Mouse (Mus musculus): ENCODE measurements around the gene Dnm3. TPM values are rescaled to one million over a fixed set of nuclear protein-coding genes. Genes with fewer than 3 reads are reported as not detected.

Dnm3 gene
- polyA plus RNA-seq (2012; rRNA removed): 4.7 and 6.8 TPM in 2 replicates

DNA sequence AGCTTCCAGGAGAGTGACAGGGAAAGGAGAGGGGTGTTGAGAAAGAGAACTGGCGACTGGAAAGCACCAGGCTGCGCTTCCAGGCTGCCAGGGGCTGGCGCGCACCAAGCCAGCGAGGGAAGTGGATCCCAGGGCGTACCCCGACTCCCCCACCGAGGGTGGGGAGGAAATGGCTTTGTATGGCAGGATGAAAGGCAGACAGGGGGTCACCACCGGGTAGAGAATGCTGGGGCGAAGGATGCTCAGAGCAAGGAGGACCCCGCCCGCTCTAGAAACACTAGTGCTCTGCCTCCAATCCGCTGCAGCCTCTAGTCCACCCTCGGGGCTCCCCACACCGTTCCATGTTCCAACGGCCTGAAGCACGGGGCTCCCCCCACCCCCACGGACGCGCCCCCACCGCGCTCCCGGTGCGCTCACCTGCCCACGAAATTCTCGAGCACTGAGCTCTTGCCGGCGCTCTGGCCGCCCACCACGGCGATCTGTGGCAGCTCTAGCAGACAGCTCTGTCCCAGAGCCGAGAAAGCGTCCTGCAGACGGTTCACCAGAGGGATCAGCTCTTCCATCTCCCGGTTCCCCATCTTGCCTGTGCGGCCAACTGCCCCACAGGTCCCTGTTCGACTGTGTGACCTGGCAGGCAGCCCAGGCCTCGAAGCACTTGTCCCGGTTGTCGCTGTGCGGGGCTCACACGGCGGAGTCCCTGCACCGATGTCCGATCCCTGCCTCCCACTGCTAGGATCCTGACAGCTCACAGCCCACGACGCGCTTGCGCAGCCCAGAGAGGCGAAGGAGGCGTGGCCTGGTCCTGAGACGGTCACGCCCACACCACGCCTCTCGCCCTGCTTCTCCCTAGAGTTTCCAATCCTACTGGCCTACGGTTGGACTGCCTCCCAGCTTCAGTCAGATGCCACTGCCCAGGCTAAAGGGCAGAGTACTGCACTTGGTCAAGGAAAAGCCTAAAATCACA lies at the start of gene Dnm3:
Dnm3 (minus strand) TSS at position 789 of the 964 bp plus-strand sequence.
- H3K4me1 ChIP-seq (ENCODE audit: control insufficient read depth, insufficient read depth, low read length): no peaks in the 10 kb centered on the region
- peak within 1 kb of the TSS; percentile 93 for H3K4me3 ChIP-seq (replicated peaks; ENCODE audit: extremely low read depth, low read depth, low read length)
- peak; percentile 87 for DNase-seq
- TF ChIP-seq POLR2A (IDR thresholded peaks at IDR 0.05; ENCODE audit: borderline replicate concordance, extremely low read depth, low read depth, low read length): peak; percentile 79; the same call in 1 of the 2 replicates
- TF ChIP-seq CTCF (IDR thresholded peaks at IDR 0.05; ENCODE audit: insufficient read depth, low read length): peak; percentile 26; the same call in 1 of the 2 replicates
- under 1% methylated on average over 55 of the region's 56 CpGs for WGBS

DNA sequence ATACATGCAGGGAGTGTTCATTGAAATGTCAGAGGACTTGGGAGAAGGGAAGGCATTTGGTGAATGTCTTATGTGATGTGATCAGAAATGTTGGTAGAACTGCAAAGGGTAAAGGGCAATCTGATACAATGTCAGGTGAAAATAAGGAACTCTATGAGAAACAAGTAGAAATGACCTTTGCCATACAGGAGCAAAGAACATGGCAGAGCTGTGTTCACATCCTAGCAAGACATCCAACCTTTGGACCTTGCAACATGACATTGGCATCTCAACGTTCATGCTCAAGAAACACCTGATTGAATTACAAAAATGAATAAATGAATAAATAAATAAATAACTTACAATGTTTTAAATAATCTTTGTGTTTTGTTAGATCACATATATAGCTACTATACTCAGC lies 37.3 kb upstream of the Dnm3 start:
- no peak for TF ChIP-seq CTCF (IDR thresholded peaks at IDR 0.05; ENCODE audit: insufficient read depth, low read length)
- no peak for TF ChIP-seq POLR2A (IDR thresholded peaks at IDR 0.05; ENCODE audit: borderline replicate concordance, extremely low read depth, low read depth, low read length)
- Histone ChIP-seq H3K4me3 (replicated peaks; ENCODE audit: extremely low read depth, low read depth, low read length) (no peak overlapping the region), H3K4me1 (ENCODE audit: control insufficient read depth, insufficient read depth, low read length) (no peaks in the 10 kb centered on the region)
- 85% methylated on average over 1 of the region's 1 CpGs for WGBS
- DNase-seq: no peak

DNA sequence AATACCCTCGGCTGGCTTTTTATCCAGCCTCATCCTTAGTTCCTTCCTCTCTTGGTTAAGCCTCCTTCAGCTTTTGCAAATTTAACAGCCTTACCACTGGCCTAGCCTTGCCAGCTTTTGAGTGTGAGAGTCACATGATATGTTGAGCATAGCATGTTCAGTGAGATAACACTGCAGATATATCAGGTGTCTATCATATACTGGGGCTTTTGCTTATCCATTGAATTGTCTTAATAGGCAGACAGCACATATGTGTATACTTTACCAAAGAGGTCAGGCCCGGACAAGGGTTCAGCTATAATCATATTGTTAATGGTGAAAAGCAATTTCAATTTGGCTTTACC lies 32.2 kb upstream of the Dnm3 start:
- H3K4me1 ChIP-seq (ENCODE audit: control insufficient read depth, insufficient read depth, low read length): no peaks in the 10 kb centered on the region
- H3K4me3 ChIP-seq (replicated peaks; ENCODE audit: extremely low read depth, low read depth, low read length): no peak overlapping the region
- DNase-seq: no peak
- TF ChIP-seq CTCF (IDR thresholded peaks at IDR 0.05; ENCODE audit: insufficient read depth, low read length): no peak
- no peak for TF ChIP-seq POLR2A (IDR thresholded peaks at IDR 0.05; ENCODE audit: borderline replicate concordance, extremely low read depth, low read depth, low read length)
- 67% methylated on average over 2 of the region's 2 CpGs for WGBS

DNA sequence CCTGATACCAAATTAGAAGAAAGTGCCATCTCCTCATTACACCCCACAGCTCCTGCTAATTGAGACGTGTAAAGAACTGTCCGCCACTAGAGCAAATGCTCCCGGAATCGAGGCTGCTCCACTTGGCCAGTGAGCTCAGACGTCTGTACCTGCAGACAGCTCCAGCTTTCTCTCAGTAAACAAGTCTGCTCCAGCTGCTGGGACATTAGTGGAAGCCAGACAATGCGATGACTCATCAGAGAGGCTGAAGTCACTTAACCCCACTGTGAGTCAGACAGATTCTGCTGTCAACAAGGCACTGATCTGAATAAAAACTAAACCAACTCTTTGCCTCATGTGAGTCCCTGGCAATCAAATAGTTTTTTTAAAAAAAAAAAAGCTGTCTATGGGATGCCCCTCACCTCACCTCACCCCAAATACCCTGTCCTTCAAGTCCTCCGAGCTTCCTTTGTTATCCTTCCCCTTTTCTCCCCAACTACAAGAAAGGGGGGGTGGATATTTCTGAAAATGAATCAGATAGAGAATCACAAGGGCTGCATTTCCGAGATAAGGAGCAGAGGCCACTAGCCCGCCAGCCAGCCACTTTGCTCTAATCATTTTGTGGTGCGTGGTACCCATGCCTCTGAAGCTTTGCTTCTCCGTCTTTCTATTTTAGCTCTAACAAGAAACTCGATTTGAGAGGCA lies 31.6 kb upstream of the Dnm3 start:
- no peak for DNase-seq
- WGBS: 29% methylated on average over 12 of the region's 12 CpGs
- TF ChIP-seq CTCF (IDR thresholded peaks at IDR 0.05; ENCODE audit: insufficient read depth, low read length) (no peak), POLR2A (IDR thresholded peaks at IDR 0.05; ENCODE audit: borderline replicate concordance, extremely low read depth, low read depth, low read length) (no peak)
- Histone ChIP-seq H3K4me3 (replicated peaks; ENCODE audit: extremely low read depth, low read depth, low read length) (no peak overlapping the region), H3K4me1 (ENCODE audit: control insufficient read depth, insufficient read depth, low read length) (no peaks in the 10 kb centered on the region)

DNA sequence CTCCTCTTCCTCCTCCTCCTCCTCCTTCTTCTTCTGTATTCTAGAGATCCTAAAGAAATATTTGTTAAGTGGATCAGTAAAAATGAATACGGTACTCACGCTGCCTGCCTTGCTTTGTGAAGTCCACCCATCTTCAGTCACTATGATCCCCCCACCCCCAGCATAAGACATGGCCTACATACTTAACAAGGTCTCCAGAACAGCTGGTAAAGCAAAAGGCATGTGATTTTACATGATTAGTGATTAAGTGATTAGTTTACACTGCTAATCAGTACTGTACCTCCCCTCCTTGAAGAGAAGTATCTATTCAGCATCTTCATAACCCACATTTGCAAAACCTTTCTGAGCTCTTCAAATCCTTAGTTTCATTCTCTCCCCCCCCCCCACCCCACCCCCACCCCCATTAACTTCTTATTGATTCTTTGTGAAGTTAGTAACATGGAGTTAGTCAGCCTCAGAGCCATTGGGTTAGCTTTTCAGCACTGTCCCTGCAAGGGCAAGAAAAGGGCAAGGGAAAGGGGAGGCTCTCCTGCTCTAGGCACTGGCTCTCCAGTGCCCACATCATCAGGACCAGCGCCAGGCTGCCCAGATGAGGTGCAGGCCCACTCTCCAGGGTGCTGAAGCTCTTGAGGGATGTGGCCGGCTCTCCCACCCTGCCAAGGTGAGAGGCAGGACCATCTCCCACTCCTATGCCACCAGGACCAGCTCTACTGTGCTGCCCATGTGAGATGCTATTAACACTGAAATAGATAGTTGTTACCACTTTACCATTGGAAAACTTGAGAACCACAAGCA lies 30.6 kb upstream of the Dnm3 start:
- no peak overlapping the region for H3K4me3 ChIP-seq (replicated peaks; ENCODE audit: extremely low read depth, low read depth, low read length)
- 79% methylated on average over 4 of the region's 4 CpGs for WGBS
- no peaks in the 10 kb centered on the region for H3K4me1 ChIP-seq (ENCODE audit: control insufficient read depth, insufficient read depth, low read length)
- DNase-seq: no peak
- TF ChIP-seq POLR2A (IDR thresholded peaks at IDR 0.05; ENCODE audit: borderline replicate concordance, extremely low read depth, low read depth, low read length) (no peak), CTCF (IDR thresholded peaks at IDR 0.05; ENCODE audit: insufficient read depth, low read length) (no peak)

DNA sequence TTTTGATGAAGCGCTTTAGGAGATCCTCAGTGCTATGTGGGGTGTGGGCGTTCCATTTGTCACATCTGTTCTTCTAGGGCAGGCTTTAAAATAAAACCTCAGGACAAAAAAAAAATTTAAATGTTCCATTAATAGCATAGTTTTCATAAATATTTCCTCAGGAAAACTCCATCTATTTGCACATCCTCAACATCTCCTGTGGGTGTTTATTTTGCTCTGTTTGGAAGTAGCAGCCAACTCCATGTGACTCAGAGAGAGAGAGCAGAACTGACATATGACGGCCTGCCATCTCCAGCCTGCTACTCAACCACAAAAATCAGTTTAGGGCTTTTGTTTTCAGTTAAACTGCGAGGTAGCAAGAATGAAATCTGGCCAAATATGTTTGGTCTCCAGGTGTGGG lies 28.7 kb upstream of the Dnm3 start:
- TF ChIP-seq CTCF (IDR thresholded peaks at IDR 0.05; ENCODE audit: insufficient read depth, low read length) (no peak), POLR2A (IDR thresholded peaks at IDR 0.05; ENCODE audit: borderline replicate concordance, extremely low read depth, low read depth, low read length) (no peak)
- Histone ChIP-seq H3K4me1 (ENCODE audit: control insufficient read depth, insufficient read depth, low read length) (no peaks in the 10 kb centered on the region), H3K4me3 (replicated peaks; ENCODE audit: extremely low read depth, low read depth, low read length) (no peak overlapping the region)
- WGBS: 58% methylated on average over 4 of the region's 4 CpGs
- no peak for DNase-seq

DNA sequence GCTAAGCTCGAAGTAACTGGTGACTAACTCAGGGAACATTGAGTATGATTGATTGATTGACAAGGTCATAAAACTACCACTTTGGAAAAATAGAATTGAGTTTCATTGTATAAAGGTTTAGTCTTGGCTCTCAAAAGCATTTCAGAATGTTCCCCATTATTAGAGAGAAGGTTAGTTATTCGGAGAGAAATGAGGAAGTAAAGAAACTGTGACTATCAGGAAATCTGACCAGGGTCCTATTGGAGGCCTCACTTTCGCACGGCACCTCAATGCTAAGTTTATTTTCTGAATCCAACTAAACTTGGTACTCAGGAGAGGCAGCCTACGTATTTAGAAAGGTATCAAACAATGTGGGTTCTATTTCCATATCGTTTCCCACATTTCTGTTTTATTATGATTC lies 27.8 kb upstream of the Dnm3 start:
- no peak for TF ChIP-seq POLR2A (IDR thresholded peaks at IDR 0.05; ENCODE audit: borderline replicate concordance, extremely low read depth, low read depth, low read length)
- TF ChIP-seq CTCF (IDR thresholded peaks at IDR 0.05; ENCODE audit: insufficient read depth, low read length): no peak
- WGBS: 79% methylated on average over 6 of the region's 6 CpGs
- DNase-seq: no peak
- H3K4me3 ChIP-seq (replicated peaks; ENCODE audit: extremely low read depth, low read depth, low read length): no peak overlapping the region
- no peaks in the 10 kb centered on the region for H3K4me1 ChIP-seq (ENCODE audit: control insufficient read depth, insufficient read depth, low read length)

DNA sequence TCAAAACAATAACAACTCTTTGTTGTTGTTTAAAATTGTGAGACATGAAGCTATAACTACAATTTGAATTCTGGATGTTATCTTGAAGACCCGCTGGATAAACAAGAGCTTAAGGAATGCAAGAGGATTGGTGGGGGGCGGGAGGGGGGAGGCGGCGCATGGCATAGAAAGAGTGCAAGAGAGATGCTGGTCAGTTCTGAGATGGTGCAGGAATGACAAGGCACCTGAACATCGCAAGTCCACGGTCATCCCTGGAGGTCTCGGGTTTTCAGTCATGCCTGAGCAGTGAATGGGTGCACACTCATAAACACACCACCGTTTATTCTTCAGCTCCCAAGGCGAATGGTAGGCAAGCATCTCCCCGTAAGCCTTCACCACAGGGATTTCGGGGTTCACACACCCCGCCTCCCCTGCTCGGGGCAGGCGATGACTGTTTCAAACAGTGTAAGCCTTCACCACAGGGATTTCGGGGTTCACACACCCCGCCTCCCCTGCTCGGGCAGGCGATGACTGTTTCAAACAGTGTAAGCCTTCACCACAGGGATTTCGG lies 1.2 kb downstream of the Dnm3 start:
- Histone ChIP-seq H3K4me3 (replicated peaks; ENCODE audit: extremely low read depth, low read depth, low read length) (no peak overlapping the region), H3K4me1 (ENCODE audit: control insufficient read depth, insufficient read depth, low read length) (no peaks in the 10 kb centered on the region)
- 6% methylated on average over 19 of the region's 19 CpGs for WGBS
- TF ChIP-seq CTCF (IDR thresholded peaks at IDR 0.05; ENCODE audit: insufficient read depth, low read length) (no peak), POLR2A (IDR thresholded peaks at IDR 0.05; ENCODE audit: borderline replicate concordance, extremely low read depth, low read depth, low read length) (no peak)
- no peak for DNase-seq

DNA sequence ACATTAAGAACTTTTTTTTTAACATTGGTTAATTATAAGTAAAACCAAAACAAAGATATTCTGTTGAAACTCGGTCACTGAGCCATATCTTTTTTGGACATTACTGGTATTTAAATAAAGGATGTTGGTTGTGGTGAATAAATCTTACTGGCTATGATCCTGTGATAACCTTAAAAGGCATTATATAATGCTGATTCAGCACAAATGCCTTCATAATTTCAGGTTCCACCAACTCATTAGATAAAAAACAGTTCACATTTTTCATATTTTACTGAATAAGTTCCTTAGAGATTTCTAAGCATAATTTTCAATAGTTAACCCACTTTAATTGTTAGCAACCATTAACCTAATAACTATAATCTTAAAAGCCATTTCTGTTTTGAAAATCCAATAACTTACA lies 4.9 kb downstream of the Dnm3 start:
- no peak for DNase-seq

More for the DNA sequence above, 4.9 kb downstream of the Dnm3 start:
- TF ChIP-seq CTCF (IDR thresholded peaks at IDR 0.05; ENCODE audit: insufficient read depth, low read length): no peak
- no peak for TF ChIP-seq POLR2A (IDR thresholded peaks at IDR 0.05; ENCODE audit: borderline replicate concordance, extremely low read depth, low read depth, low read length)
- Histone ChIP-seq H3K4me3 (replicated peaks; ENCODE audit: extremely low read depth, low read depth, low read length) (no peak overlapping the region), H3K4me1 (ENCODE audit: control insufficient read depth, insufficient read depth, low read length) (no peaks in the 10 kb centered on the region)
- WGBS: 53% methylated on average over 1 of the region's 1 CpGs

All from lung, adult 2 months (tissue).